Mouse (Mus musculus) small intestine, adult 2 months (tissue): ENCODE measurements around the gene Nfrkb. TPM values are rescaled to one million over a fixed set of nuclear protein-coding genes. Genes with fewer than 3 reads are reported as not detected.

Source experiments
- H3K27ac ChIP-seq: fragments of 200-500 bp; 2 replicates; pipeline ENCODE4 v1.5.1; 2012; ENCODE audit warnings: low read depth, low read length, control low read depth, inconsistent platforms; ENCODE audit not compliant: insufficient read depth
- H3K27me3 ChIP-seq: fragments of 200-500 bp; 2 replicates; pipeline ENCODE4 v1.6.1; 2012; ENCODE audit warnings: mild to moderate bottlenecking, moderate library complexity, low read length, inconsistent platforms; ENCODE audit not compliant: control insufficient read depth, insufficient read depth
- H3K36me3 ChIP-seq: fragments of 200-500 bp; 2 replicates; pipeline ENCODE4 v1.6.1; 2012; ENCODE audit warnings: mild to moderate bottlenecking, low read length, control low read depth, inconsistent platforms; ENCODE audit not compliant: control insufficient read depth, insufficient read depth
- H3K4me1 ChIP-seq: fragments of 200-500 bp; 2 replicates; pipeline ENCODE4 v1.6.1; 2012; ENCODE audit warnings: low read length, inconsistent platforms, mixed read lengths; ENCODE audit not compliant: control insufficient read depth, insufficient read depth, insufficient read length
- H3K4me3 ChIP-seq: fragments of 200-500 bp; 2 replicates; pipeline ENCODE4 v1.5.1; 2012; ENCODE audit warnings: low read depth, mild to moderate bottlenecking, control low read depth, inconsistent platforms, low read length, moderate library complexity
- CTCF ChIP-seq: fragments of 200-500 bp; IDR thresholded peaks from 2 replicates; pipeline ENCODE4 v1.5.1; 2012; ENCODE audit warnings: low read depth, mild to moderate bottlenecking, control low read depth, inconsistent platforms, low read length, moderate library complexity, mixed read lengths; ENCODE audit not compliant: insufficient replicate concordance, insufficient read length; ENCODE audit errors: extremely low read depth
- POLR2A ChIP-seq: fragments of 200-500 bp; IDR thresholded peaks from 2 replicates; pipeline ENCODE4 v1.6.1; 2012; ENCODE audit warnings: low read depth, mild to moderate bottlenecking, control low read depth, inconsistent platforms, low read length, moderate library complexity
- WGBS: fragments of 180-500 bp; shearing (Covaris S2); methylation state at CpG from one replicate; pipeline ENCODE4 v1.1.7; 2018; 5-methylcytosine and 5-hydroxymethylcytosine counted together
- polyA plus RNA-seq: library from polyadenylated mRNA; depleted of rRNA; stranded (reverse); fragments of >200 nt; gene quantifications from 2 replicates; pipeline ENCODE4 v1.2.3, GENCODE M21; 2012; rRNA removed

Nfrkb gene
- polyA plus RNA-seq, 1 experiment, result 11.1 TPM

DNA sequence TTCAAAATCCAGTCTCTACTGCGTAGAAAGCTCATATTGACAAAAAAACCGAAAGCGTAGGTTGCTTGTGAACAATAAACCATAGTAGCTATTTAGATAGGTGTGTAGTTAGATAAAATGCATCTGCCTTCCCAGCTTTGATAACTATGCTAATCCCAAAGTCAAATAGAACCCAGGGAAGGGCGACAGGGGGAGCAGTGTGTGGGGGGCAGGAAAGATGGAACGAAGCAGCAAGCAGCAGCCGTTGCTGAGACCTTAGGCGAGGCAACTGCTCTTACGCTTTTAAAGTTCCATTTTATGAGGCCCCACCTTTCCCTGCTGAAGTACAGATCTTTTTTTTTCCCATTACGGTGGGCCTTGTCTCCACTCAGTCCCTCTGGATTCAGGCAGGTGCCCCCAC lies 77.2 kb downstream of the Nfrkb start:
- H3K4me1 ChIP-seq, result peaks cover 10% of the 10 kb centered on the region; the same call in 1 of the 2 replicates
- peak overlapping the region; percentile 96 for H3K27ac ChIP-seq
- H3K4me3 ChIP-seq, result peak overlapping the region; percentile 73
- 24% methylated on average over 9 of the region's 9 CpGs for WGBS
- no peaks in the 10 kb centered on the region for H3K27me3 ChIP-seq
- peaks cover 2% of the 10 kb centered on the region; the same call in 1 of the 2 replicates for H3K36me3 ChIP-seq
- TF ChIP-seq POLR2A (no peak), CTCF (no peak)

- H3K4me1 ChIP-seq, result peaks cover 10% of the 10 kb centered on the region; the same call in 1 of the 2 replicates
- H3K36me3 ChIP-seq, result no peaks in the 10 kb centered on the region; the same call in 1 of the 2 replicates
- no peaks in the 10 kb centered on the region for H3K27me3 ChIP-seq
- H3K4me3 ChIP-seq, result peak within 1 kb of the TSS; percentile 73
- WGBS, result 4% methylated on average over 33 of the region's 33 CpGs
- H3K27ac ChIP-seq, result peak within 1 kb of the TSS; percentile 96
- TF ChIP-seq CTCF (peak; percentile 47; the same call in 1 of the 2 replicates), POLR2A (no peak)
Observed at GRCm38 (mm10) chr9:31463692-31464474, 77.9 kb downstream of the Nfrkb start, which contains the start of gene Tmem45b. Gene Tmem45b (minus strand): TSS chr9:31464462.

Other genes with a start within 250 kb of the Nfrkb start
- gene Aplp2, start 174.4 kb upstream of the Nfrkb start, polyA plus RNA-seq, result 93.8 and 147 TPM in 2 replicates
- 4.4 and 9.3 TPM in 2 replicates for gene Prdm10, start 105.7 kb upstream of the Nfrkb start, polyA plus RNA-seq
- 179 and 335 TPM in 2 replicates for gene Tmem45b, start 78.3 kb downstream of the Nfrkb start, polyA plus RNA-seq